Mouse (Mus musculus) neural tube, embryonic 14.5 days (tissue): ENCODE measurements around the gene Mindy4. TPM values are rescaled to one million over a fixed set of nuclear protein-coding genes. Genes with fewer than 3 reads are reported as not detected.

Source experiments
- ATAC-seq: fragments of 200-750 bp; cut with Nextera tagmentation; 2 replicates; pipeline ENCODE4 v1.8.0; 2017; ENCODE audit warnings: low read depth, mild to moderate bottlenecking, moderate TSS enrichment, moderate library complexity
- H3K27ac ChIP-seq: fragments of 300-500 bp; sonication (generic); 2 replicates; pipeline ENCODE4 v1.5.1; 2014; ENCODE audit warnings: low read depth, mild to moderate bottlenecking, control low read depth, low read length, moderate library complexity, mixed read lengths
- H3K27me3 ChIP-seq: fragments of 300-500 bp; sonication (generic); 2 replicates; pipeline ENCODE4 v1.6.1; 2014; ENCODE audit warnings: low read length; ENCODE audit not compliant: control insufficient read depth, insufficient read depth
- H3K36me3 ChIP-seq: fragments of 300-500 bp; sonication (generic); 2 replicates; pipeline ENCODE4 v1.6.1; 2014; ENCODE audit warnings: low read length, mixed read lengths; ENCODE audit not compliant: control insufficient read depth, insufficient read depth
- H3K4me1 ChIP-seq: fragments of 300-500 bp; sonication (generic); 2 replicates; pipeline ENCODE4 v1.6.1; 2014; ENCODE audit warnings: low read length; ENCODE audit not compliant: control insufficient read depth, insufficient read depth
- H3K4me2 ChIP-seq: fragments of 300-500 bp; sonication (generic); 2 replicates; pipeline ENCODE4 v1.6.1; 2014; ENCODE audit warnings: mild to moderate bottlenecking, low read depth, low read length, control low read depth
- H3K4me3 ChIP-seq: fragments of 300-500 bp; sonication (generic); 2 replicates; pipeline ENCODE4 v1.5.1; 2014; ENCODE audit warnings: low read depth, low read length, control low read depth, mixed read lengths
- H3K9ac ChIP-seq: fragments of 300-500 bp; sonication (generic); replicated peaks from 2 replicates; pipeline ENCODE4 v1.6.1; 2014; ENCODE audit warnings: low read depth, mild to moderate bottlenecking, control low read depth, low read length, mixed read lengths
- H3K9me3 ChIP-seq: fragments of 300-500 bp; sonication (generic); 2 replicates; pipeline ENCODE4 v1.6.1; 2016; ENCODE audit warnings: low read length; ENCODE audit not compliant: control insufficient read depth
- WGBS: fragments of 180-500 bp; shearing (Covaris S2); extraction: QIAGEN DNeasy Blood & Tissue Kit; methylation state at CpG from one replicate; pipeline ENCODE4 v1.1.7; 2014; 5-methylcytosine and 5-hydroxymethylcytosine counted together
- polyA plus RNA-seq: library from polyadenylated mRNA; unstranded; fragments of >200 nt; fragmentation: Nextera tagmentation; extraction: Ambion mirVana; gene quantifications from 2 replicates; pipeline ENCODE4 v1.2.1, GENCODE M21; 2014

Mindy4 gene
- polyA plus RNA-seq, 1 experiment from 2014 or later: 11.4 TPM

- Histone ChIP-seq H3K4me2 (no peak overlapping the region), H3K27ac (no peak overlapping the region), H3K9me3 (no peaks in the 10 kb centered on the region), H3K4me1 (no peaks in the 10 kb centered on the region), H3K27me3 (no peaks in the 10 kb centered on the region), H3K36me3 (no peaks in the 10 kb centered on the region), H3K9ac (no peak overlapping the region), H3K4me3 (no peak overlapping the region)
- WGBS: 84% methylated on average over 14 of the region's 14 CpGs
- no peak for ATAC-seq
Measured at GRCm38 (mm10) chr6:55258428-55259325, 55.5 kb downstream of the Mindy4 start.

DNA sequence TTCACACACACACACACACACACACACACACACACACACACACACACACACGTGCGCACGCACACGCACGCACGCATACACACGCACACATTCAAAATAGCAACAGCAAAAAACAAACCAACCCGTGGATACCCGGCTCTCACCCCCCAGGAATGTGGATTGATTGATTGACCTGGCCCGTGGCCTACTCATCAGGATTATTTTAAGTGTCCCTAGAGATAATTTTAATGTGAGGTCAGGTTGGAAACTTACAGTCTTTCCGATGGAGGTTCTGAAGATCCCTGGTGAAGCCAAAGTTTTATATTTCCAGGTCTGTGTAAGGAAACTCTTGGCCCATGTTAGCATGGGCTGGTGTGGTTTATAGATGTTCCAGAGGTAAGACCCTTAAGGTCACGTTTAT lies 59.0 kb downstream of the Mindy4 start:
- no peaks in the 10 kb centered on the region for H3K9me3 ChIP-seq
- ATAC-seq: no peak
- no peak overlapping the region for H3K9ac ChIP-seq
- H3K27ac ChIP-seq: no peak overlapping the region
- no peaks in the 10 kb centered on the region for H3K4me1 ChIP-seq
- no peaks in the 10 kb centered on the region for H3K27me3 ChIP-seq
- no peaks in the 10 kb centered on the region for H3K36me3 ChIP-seq
- WGBS: 88% methylated on average over 12 of the region's 12 CpGs
- no peak overlapping the region for H3K4me3 ChIP-seq
- no peak overlapping the region for H3K4me2 ChIP-seq

- H3K4me2 ChIP-seq: no peak overlapping the region
- WGBS: 80% methylated on average over 5 of the region's 5 CpGs
- no peak overlapping the region for H3K27ac ChIP-seq
- H3K4me1 ChIP-seq: no peaks in the 10 kb centered on the region
- H3K4me3 ChIP-seq: no peak overlapping the region
- no peaks in the 10 kb centered on the region for H3K36me3 ChIP-seq
- H3K9ac ChIP-seq: no peak overlapping the region
- H3K27me3 ChIP-seq: no peaks in the 10 kb centered on the region
- ATAC-seq: no peak
- no peaks in the 10 kb centered on the region for H3K9me3 ChIP-seq
Measured at GRCm38 (mm10) chr6:55263490-55264046, 60.4 kb downstream of the Mindy4 start.

DNA sequence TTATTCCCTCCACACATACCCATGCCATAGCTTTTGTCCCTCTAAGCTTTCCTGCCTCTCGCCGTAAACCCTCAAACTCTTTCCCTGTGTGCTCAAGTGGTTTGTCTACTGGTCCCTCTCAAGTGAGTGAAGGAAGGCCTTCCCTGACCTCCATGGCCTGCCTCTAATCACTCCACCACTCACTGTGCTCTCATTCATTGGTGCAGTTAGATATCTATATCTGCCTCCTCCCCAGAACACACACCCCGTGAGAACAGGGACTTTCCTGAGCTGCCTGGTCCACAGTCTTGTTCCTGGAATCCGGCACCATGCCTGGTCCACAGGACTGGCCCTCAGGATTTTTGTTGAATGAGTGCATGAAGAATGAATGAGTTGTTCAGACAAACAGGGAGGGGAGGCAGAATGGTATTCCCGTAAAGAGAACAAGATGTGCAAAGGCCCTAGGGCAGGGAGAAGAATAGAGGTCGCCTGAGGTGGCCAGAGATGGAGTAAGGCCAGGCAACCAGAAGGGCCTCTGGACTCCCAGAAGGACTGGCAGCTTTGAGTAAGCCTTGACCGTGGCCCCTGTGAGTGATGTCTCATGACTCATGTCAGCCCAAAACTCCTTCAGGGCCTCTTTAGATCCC lies 61.7 kb downstream of the Mindy4 start:
- Histone ChIP-seq H3K9me3 (no peaks in the 10 kb centered on the region), H3K27me3 (no peaks in the 10 kb centered on the region), H3K4me2 (no peak overlapping the region), H3K27ac (no peak overlapping the region), H3K9ac (no peak overlapping the region), H3K4me1 (no peaks in the 10 kb centered on the region), H3K36me3 (no peaks in the 10 kb centered on the region), H3K4me3 (no peak overlapping the region)
- no peak for ATAC-seq
- WGBS: 96% methylated on average over 7 of the region's 7 CpGs

GRCm38 (mm10) chr6:55272952-55273351 lies 69.8 kb downstream of the Mindy4 start:
- WGBS: 79% methylated on average over 7 of the region's 7 CpGs
- no peak for ATAC-seq
- Histone ChIP-seq H3K4me1 (no peaks in the 10 kb centered on the region), H3K9ac (no peak overlapping the region), H3K9me3 (no peaks in the 10 kb centered on the region), H3K27me3 (no peaks in the 10 kb centered on the region), H3K36me3 (no peaks in the 10 kb centered on the region), H3K4me2 (no peak overlapping the region), H3K27ac (no peak overlapping the region), H3K4me3 (no peak overlapping the region)

DNA sequence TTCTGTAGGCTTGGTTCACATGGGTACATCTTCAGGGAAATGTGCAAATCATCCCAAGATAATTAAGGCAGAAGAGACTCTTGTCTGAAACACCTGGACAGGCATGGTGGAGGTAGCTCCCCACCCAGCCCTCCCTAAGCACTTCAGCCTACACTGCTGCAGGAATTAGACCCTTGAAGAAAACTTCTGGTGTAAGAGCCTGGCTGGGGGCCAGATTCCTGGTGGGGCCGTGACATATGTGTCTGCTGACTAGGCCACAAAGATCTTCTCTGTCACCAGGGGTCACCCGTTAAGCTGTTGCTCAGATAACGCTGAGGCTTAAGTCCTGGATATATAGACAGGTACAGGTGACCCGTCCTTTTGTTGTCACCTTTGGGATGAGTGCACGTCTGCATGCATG lies 70.3 kb downstream of the Mindy4 start:
- Histone ChIP-seq H3K36me3 (no peaks in the 10 kb centered on the region), H3K9me3 (no peaks in the 10 kb centered on the region), H3K4me3 (no peak overlapping the region), H3K27me3 (no peaks in the 10 kb centered on the region), H3K4me2 (no peak overlapping the region), H3K4me1 (no peaks in the 10 kb centered on the region), H3K27ac (no peak overlapping the region), H3K9ac (no peak overlapping the region)
- 89% methylated on average over 5 of the region's 5 CpGs for WGBS
- no peak for ATAC-seq

DNA sequence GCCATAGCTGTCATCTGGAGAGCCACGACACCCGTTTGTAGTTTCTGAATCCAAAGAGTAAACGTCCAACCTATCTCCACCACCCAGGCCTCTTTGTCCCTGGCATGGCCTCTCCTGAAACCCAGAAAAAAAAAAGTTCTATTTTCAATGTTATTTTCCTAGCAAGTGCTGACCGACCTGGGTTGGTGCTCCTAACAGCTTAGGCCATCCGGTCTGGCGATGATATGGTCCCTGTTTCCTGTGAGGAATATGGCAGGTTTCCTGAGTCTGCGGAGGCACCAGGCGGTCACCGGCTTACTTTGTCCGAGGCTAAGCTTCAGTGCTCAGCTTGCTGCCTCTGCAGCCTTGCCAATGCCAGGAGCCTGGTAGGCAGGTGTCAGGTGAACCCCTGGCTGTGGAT lies 71.8 kb downstream of the Mindy4 start:
- Histone ChIP-seq H3K4me1 (no peaks in the 10 kb centered on the region), H3K4me2 (no peak overlapping the region), H3K36me3 (no peaks in the 10 kb centered on the region), H3K9me3 (no peaks in the 10 kb centered on the region), H3K9ac (no peak overlapping the region), H3K4me3 (no peak overlapping the region), H3K27me3 (no peaks in the 10 kb centered on the region), H3K27ac (no peak overlapping the region)
- no peak for ATAC-seq
- WGBS: 94% methylated on average over 10 of the region's 10 CpGs

GRCm38 (mm10) chr6:55275786-55276185 lies 72.6 kb downstream of the Mindy4 start:
- H3K9me3 ChIP-seq: no peaks in the 10 kb centered on the region

DNA sequence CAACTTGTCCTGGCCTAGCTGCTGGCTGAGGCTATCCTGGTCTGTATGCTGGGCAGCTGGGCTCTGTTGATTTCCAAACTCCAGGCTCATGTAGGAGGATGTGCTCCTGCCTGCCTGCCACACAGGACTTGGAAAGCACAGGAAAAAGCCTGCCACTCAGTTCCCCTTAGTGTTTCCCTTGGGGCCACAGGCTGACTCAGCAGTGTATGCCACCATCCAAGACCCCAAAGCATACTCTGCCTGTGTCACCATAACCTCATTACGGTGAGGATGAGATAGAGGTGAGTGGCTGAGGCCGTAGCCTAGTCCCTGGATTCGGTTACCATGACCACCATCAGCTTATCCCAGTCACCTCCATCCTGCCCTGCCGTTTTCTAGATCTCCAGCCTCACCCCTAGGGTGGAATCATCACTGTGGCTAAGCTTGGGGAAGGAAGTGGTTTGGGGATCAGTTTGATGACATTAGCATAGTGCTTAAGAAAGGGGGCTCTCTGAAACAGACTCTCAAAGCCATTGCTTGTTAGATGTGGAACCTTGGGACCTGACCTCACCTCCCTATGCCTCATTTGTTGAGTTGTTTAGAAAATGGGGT lies 73.6 kb downstream of the Mindy4 start:
- WGBS: 71% methylated on average over 4 of the region's 4 CpGs
- no peak; the same call in 1 of the 2 replicates for ATAC-seq

More at GRCm38 (mm10) chr6:55275786-55276185, 72.6 kb downstream of the Mindy4 start:
- no peaks in the 10 kb centered on the region for H3K4me1 ChIP-seq
- no peaks in the 10 kb centered on the region for H3K36me3 ChIP-seq
- H3K27ac ChIP-seq: no peak overlapping the region
- no peaks in the 10 kb centered on the region for H3K27me3 ChIP-seq
- no peak overlapping the region for H3K4me3 ChIP-seq
- H3K4me2 ChIP-seq: no peak overlapping the region
- WGBS: 82% methylated on average over 8 of the region's 8 CpGs
- ATAC-seq: no peak
- H3K9ac ChIP-seq: no peak overlapping the region

More for the DNA sequence above, 73.6 kb downstream of the Mindy4 start:
- H3K9ac ChIP-seq: no peak overlapping the region
- H3K9me3 ChIP-seq: no peaks in the 10 kb centered on the region
- no peak overlapping the region for H3K4me2 ChIP-seq
- H3K36me3 ChIP-seq: no peaks in the 10 kb centered on the region
- no peak overlapping the region for H3K4me3 ChIP-seq
- no peak overlapping the region for H3K27ac ChIP-seq
- H3K27me3 ChIP-seq: no peaks in the 10 kb centered on the region
- H3K4me1 ChIP-seq: no peaks in the 10 kb centered on the region
